31 mouse cellular contexts compared by ENCODE assay signal in the genomic region with DNA sequence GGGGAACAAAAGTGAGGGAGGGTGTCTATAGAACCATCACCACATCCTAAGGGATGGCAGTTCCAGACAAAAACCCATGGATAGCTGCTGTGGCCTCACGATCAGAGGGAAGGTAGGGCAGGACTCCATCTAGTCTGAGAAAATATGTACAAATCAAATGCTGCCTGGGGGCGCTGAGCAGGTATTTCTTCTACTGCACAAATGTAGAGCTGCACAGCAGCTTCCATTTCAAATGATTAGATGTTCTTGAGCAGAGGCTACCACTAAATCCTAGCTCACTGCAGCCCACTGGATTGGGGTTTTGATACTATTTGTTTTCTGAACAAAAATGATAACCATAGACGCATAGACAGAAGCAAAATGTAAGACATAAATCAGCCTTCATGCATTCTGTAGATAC.
"Had no signal": no experiment of that assay in that cellular context is flagged by ENCODE, and none has a peak within 500 bp of the region (broad histone marks: within the 10 kb centered on the region; RNA-seq: fewer than 3 reads in every experiment).

No protein-coding gene starts in this region.

- H3K4me2 ChIP-seq: limb, embryonic 12.5 days; limb, embryonic 13.5 days; limb, embryonic 15.5 days; liver, embryonic 11.5 days; liver, embryonic 12.5 days; liver, embryonic 13.5 days; liver, embryonic 15.5 days; lung, embryonic 14.5 days; lung, embryonic 15.5 days; midbrain, embryonic 12.5 days; neural tube, embryonic 12.5 days; neural tube, embryonic 13.5 days had no signal

- H3K27me3 ChIP-seq: limb, embryonic 12.5 days; limb, embryonic 13.5 days; limb, embryonic 15.5 days; liver, embryonic 12.5 days; liver, embryonic 13.5 days; liver, embryonic 15.5 days; lung, embryonic 15.5 days; megakaryocyte, embryonic 14.5 days; midbrain, embryonic 12.5 days; neural tube, embryonic 12.5 days; neural tube, embryonic 13.5 days had no signal

- H3K9ac ChIP-seq: limb, embryonic 12.5 days; limb, embryonic 13.5 days; limb, embryonic 15.5 days; liver, embryonic 12.5 days; liver, embryonic 13.5 days; liver, embryonic 14.5 days; liver, embryonic 15.5 days; liver, postnatal 0 days; lung, embryonic 14.5 days; lung, embryonic 15.5 days; midbrain, embryonic 12.5 days; neural tube, embryonic 12.5 days; neural tube, embryonic 13.5 days had no signal

- H3K27ac ChIP-seq: left cerebral cortex, adult 2 months; limb, embryonic 10.5 days; limb, embryonic 12.5 days; limb, embryonic 13.5 days; limb, embryonic 15.5 days; liver, embryonic 12.5 days; liver, embryonic 13.5 days; liver, embryonic 14.5 days; liver, embryonic 15.5 days; lung, embryonic 15.5 days; macrophage; midbrain, embryonic 10.5 days; midbrain, embryonic 12.5 days; neural tube, embryonic 12.5 days; neural tube, embryonic 13.5 days had no signal

- H3K4me1 ChIP-seq: limb, embryonic 10.5 days; limb, embryonic 12.5 days; limb, embryonic 13.5 days; limb, embryonic 15.5 days; liver, embryonic 12.5 days; liver, embryonic 13.5 days; liver, embryonic 15.5 days; lung, embryonic 15.5 days; megakaryocyte, embryonic 14.5 days; midbrain, embryonic 10.5 days; midbrain, embryonic 12.5 days; neural tube, embryonic 12.5 days had no signal

- H3K9me3 ChIP-seq: limb, embryonic 10.5 days; limb, embryonic 12.5 days; limb, embryonic 13.5 days; limb, embryonic 15.5 days; liver, embryonic 12.5 days; liver, embryonic 13.5 days; liver, embryonic 15.5 days; lung, embryonic 15.5 days; midbrain, embryonic 10.5 days; midbrain, embryonic 12.5 days; neural tube, embryonic 12.5 days; neural tube, embryonic 13.5 days had no signal

- H3K36me3 ChIP-seq: limb, embryonic 10.5 days; limb, embryonic 12.5 days; limb, embryonic 13.5 days; limb, embryonic 15.5 days; liver, embryonic 12.5 days; liver, embryonic 13.5 days; liver, embryonic 15.5 days; lung, embryonic 15.5 days; midbrain, embryonic 10.5 days; midbrain, embryonic 12.5 days; neural tube, embryonic 12.5 days; neural tube, embryonic 13.5 days had no signal

- H3K4me3 ChIP-seq: left cerebral cortex, adult 2 months; limb, embryonic 10.5 days; limb, embryonic 12.5 days; limb, embryonic 13.5 days; limb, embryonic 15.5 days; liver, embryonic 12.5 days; liver, embryonic 13.5 days; liver, embryonic 15.5 days; lung, embryonic 15.5 days; megakaryocyte, embryonic 14.5 days; midbrain, embryonic 10.5 days; midbrain, embryonic 12.5 days; myocyte; neural tube, embryonic 12.5 days; neural tube, embryonic 13.5 days had no signal

- ATAC-seq: liver, embryonic 12.5 days; liver, postnatal 0 days; lung, postnatal 0 days; midbrain, embryonic 16.5 days had no signal

- DNase-seq: left cerebral cortex, postnatal 4 days; liver; liver, embryonic 13.5 days; liver, postnatal 0 days; lung, adult 18-20 months; lung, adult 2 months; lung, embryonic 14.5 days; lung, postnatal 10 days; lung, postnatal 14 days; lung, postnatal 36 days; lung, postnatal 4 days; midbrain, embryonic 14.5 days had no signal
